Mouse (Mus musculus): ENCODE data around the gene Sem1.
A peak's percentile ranks its signal among the peaks of the same experiment; 100 is the strongest.
"Not testable (repeated sequence)": the region's sequence is repeated elsewhere in the genome, so short reads cannot be mapped to it uniquely, and the experiment has no call there.

Sem1 gene

DNA sequence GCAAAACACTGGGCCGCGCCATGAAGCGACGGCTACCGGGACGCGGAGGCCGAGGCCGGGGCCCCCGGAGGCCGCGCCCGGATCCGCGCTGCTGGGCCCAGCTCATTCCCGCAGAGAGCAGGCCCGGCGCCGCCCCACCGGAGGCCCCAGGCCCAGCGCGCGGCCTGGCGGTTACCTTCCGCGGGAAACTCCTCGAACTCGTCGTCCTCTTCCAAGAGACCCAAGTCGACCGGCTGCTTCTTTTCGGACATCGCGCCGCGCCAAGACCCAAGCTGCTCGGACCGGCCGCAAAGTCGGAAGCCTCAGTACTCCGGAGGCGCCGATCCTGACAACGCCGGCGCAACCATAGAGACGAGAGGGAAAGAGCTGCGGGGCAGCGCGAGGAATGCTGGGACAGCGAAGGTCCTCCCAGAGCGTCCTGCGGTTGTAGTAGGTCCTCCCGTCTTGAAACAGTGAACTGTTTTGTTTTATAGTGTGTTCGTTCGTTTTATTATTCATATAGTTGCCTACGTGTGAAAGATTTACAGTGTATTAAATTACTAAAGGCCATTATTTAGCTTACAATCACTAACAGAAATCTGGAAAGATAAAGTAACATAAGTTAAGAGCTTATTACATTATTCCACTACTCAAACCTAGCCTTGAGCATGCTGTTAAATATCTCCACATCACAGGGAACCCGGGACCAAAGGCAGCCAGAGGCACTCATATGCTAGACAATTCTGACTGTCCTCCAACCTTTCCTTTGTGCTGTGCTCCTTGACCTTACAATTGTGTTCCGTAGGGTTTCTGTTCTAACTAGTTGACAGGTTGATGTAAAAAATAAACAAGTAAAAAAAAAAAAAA lies at the start of gene Sem1:
Gene Sem1, minus strand, starts transcription at position 360 of the 846 bp plus-strand sequence.
- DNase-seq (ENCODE audit: low spot score) = peak; percentile 91

DNA sequence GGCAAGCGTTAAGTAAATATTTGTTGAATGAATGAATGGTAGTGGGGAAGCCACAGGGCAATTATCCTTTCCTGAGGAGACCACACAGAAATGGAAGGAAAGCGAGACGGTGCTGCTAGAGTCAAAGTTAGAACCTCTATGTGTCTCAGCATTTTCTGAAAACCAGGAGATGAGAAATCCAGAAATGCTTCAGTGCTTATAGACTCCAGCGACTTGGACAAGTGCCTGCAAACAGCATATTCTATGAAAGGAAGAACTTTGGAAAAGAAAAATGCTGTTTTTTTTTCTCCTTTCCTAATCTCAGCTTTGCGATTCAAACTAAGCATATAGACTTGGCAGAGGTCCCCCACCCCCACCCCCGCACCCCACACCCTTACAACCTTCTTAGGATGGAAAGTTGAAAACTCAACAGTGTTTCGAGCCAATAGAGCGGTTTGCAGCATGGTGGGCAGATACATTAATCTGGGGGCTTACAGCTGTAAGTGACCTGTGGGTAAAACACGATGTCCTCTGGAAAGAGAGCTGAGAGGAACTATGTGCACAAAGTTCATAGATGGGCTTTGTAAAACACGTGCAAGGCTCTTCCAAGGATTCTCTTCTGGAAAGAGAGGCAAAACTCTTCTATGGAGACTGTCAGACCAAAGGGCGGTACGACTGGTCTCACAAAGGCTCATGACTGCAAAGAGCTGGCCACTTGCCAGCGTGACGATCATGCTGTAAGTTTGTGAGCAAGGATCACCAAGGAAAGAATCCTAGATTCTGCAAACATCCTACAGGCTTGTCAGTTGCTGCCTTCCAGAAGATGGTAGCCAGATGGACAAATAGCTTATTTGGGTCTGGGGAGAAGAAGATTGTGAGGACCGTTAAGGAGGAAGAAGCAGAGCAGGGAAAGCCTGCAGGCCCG lies 44.6 kb upstream of the Sem1 start:
- peak; percentile 51 for DNase-seq (ENCODE audit: low spot score)

DNA sequence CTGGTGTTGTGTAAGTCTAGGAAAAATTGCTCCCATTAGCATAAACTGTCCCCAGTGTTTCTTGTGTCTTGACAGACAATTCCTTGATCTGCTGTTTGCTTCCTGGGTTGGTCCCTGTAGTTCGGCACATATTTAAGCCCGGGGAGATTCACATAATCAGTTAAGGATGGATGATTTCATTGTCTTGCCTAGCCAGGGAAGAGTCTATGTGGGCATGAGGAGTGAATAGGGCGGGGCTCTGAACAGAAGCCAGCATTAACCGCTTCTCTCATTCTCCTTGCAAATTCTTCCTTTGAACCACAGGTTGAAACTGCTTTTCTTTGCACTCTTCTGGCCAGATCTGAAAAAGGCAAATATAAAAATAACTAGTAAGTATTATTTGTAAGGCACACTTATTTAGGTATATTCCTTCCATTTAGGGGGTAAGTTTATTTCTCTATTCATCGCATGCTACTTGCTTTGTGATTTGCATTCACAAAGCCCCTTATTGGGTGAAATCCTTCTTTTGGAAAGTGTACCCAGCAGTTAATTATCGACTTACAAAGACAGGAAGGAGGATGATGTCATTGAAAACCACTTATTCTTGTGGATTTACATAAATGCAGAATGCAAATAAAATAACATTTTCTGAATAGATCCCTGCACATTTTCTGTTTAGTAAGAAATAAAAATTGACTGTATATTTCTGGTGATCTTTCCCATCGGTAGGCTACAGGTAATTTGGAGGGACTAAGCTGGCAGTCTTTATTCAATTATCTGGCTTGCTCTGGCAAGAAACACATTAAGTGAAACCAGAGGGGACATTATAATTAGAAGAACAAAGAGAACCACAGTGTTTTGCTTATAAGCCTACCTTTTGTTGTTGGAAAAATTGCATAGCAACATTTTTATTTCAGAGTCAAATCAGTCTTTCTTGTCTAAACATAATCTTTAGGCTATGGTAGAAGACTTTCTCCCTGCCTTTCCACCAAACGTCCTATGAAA lies 25.4 kb upstream of the Sem1 start:
- DNase-seq (ENCODE audit: low spot score) = no peak

DNA sequence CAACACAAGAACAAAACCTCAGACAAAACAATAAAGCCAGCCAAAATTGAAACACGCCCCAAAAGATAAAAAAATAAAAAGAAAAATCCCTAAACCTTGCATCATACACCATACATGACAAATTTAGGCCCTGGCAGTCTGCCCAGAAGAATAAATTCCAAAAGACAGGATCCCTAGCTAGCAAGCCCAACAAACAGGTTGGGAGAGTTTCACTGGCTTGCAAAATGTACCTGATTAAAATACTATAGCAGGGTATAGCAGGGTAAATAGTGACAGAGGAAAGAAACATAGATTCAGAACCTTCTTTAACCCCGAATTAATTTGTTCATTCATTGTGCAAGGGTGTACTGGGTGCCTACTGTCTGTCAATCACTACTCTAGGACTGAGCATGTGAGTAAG lies 7.8 kb upstream of the Sem1 start:
- DNase-seq (ENCODE audit: low spot score) = no peak

DNA sequence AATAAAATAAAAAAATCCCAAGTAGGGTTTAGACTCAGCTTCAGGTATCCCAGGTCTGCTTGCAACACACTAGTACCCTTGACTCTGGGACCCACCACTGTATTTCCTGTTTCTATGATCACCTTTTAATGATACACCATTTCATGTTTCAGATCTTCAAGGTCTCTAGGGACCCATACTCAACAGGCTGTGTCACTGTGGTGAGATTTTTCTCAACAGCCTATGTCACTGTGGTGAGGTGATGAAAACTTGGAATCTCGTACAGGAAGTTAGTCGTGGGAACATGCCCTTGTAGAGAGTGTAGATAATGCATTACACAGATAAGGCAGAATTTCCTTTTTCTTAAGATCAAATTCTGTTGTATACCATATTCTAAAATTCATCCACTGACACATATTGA lies 3.4 kb upstream of the Sem1 start:
- DNase-seq (ENCODE audit: low spot score) = no peak

DNA sequence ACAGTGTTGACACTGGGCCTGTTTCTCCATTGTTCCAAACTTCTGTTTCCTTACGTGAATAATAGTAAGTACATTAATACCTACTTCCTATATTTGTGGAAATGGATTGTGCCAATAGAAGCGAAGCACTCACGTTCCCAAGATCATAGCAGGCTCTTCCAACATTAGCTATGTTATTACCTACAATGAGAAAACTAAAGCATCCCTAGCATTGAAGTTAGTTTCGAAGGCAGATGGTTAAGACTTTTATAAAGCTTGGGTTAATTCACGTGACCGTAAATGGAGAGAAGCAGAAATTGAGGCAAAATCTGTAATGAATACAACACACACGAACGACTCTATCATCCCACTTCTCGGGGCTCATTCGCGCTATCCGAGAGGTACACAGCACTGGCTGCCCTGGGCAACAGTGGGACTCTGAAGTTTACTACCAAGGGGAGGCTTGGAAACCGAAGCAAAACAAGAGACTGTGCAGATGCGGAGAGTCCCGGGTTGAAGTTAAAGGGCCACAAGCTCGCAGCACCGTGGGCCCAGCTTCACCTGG lies 650 bp downstream of the Sem1 start:
- DNase-seq (ENCODE audit: low spot score) = no peak

DNA sequence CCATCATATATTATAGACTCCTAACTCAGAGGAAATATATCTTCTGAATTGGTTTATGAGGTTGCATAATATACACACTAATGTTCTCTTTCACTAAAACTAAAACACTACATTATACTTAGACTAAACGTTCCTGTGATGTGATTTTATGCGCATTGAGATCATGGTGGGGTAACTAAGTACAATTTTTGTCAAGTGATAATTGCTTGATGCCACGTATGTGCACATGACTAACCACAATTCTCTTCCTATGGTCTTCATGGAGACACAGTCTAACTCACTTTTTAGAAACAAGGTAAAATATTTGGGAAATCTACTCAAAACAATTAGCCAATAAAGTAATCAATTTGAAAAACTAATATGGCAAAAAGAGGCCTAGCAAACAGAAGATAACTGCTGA lies 1.2 kb downstream of the Sem1 start:
- no peak for DNase-seq (ENCODE audit: low spot score)

DNA sequence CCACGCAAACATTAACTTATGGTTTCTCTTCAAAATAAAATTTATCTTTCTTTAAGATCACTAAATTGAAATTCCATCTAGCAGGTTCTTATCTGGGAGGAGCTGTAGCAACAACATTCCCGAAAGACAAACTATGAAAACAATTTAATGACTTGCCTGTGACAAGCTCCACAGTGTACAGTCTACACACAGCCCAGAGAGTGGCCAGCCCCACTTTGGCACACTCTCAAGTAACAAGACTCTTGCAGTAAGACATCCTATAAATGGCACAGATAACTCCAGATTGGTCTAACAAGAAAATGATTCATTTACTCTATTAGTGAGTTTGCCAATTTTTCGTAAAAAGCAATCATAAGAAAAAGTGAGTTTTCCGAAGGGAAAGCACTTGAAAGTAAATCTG lies 2.7 kb downstream of the Sem1 start:
- DNase-seq (ENCODE audit: low spot score) = no peak

DNA sequence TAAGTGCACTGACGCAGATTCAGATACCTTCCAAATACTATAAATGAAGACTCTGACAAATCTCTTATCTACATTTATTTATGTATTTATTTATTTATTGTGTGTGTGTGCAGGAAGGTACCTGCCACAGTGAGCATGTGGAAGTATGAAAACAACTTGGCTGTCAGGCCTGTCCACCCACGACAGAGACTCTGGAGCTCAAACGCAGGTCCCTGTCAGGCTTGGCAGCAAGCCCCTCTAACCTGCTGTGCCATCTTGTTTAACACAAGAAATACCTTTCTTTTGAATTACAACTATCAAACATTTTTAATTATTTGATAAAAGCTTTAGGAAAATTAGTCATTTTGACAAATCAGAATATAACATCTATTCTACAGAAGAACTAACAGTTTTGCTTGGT lies 10.0 kb downstream of the Sem1 start:
- DNase-seq (ENCODE audit: low spot score) = no peak

DNA sequence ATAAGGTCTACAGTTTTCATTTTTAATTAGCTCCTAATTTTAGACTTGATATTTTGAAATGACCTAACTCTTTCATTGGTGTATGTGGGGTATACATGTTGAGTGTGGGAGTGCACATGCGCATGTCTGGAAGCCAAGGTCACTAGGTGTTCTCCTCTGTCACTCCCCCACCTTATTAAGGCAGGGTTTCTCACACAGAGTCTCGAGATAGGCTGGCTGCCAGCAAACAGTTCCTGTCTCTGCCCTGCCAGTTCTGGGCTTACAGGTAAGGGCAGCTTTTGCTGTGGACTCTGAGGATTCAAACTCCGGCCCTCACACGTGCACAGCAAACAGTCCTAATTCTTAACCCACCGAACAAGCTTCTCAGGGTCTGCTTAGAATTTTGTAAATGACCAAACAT lies 14.8 kb downstream of the Sem1 start:
- peak; percentile 48 for DNase-seq (ENCODE audit: low spot score)

DNA sequence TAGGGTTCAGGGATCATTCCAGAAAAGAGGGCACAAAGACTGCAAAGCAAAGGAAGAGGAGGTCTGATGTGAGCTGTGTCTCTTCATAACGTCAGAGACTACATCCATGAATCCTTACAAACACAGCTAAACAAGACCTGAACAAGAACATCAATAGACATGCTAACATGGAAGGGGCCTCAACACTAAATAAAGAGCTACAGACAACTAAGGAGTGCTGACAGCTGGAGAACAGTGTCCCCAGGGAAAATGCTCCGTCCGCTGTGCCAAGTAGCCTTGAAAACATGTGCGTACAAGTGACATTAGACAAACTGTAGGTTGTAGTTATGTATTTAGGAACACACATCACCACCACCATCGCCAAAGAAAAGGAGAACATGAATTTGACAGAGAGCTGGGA lies 15.7 kb downstream of the Sem1 start:
- no peak for DNase-seq (ENCODE audit: low spot score)

DNA sequence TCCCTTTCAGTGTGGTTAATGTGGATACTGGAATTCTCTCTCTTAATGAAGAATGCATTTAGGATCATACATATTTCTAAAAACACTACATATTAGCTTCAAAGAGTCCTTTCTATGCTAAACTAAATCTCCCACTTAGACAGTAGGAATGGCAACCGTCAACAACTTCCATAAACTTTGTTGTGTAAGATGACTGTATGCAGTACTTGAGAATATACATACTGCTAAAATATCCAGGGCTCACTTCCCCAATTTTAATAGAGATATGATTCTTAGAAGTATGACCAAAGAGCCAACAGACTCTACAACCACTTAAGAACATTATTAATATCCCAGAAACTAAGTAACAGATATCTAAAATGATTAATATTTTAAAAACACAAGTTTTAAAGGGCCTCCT lies 20.8 kb downstream of the Sem1 start:
- no peak for DNase-seq (ENCODE audit: low spot score)

DNA sequence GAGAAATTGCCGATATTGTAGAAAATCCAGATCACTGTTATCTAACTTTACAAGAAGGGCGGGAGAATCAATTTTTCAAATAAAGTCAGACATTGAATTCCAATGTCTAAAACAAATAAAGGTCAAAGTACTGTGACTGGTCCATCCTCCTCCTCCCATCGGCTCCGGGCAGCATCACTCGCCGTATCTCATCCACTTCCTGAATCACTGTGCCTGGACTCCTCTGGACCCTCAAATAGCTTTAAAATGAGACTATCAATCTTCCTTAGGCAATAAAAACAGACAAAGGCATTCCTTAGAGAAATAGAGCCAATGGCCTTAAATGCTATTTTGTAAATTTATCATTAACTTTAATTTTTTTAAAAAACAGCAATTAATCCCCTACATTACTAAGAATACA lies 26.5 kb downstream of the Sem1 start:
- no peak for DNase-seq (ENCODE audit: low spot score)

DNA sequence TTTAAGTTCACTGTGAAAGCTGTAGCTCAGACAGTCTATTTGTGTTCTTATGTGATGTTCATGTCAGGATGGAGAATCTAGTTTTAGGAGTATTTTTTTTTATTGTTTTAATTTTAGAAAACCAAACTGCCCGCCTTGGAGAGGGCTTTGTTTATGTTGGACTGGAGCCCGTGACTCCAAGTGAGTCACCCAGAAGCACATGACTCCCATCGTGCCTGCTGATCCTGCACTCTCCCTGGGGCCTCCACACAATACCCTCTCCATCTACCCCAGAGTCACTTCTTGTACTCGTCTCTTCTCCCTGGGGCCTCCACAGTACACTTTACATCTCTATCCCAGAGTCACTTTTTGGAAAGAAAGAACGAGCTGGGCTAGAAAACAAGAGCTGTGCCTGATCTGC lies 30.5 kb downstream of the Sem1 start:
- no peak for DNase-seq (ENCODE audit: low spot score)

DNA sequence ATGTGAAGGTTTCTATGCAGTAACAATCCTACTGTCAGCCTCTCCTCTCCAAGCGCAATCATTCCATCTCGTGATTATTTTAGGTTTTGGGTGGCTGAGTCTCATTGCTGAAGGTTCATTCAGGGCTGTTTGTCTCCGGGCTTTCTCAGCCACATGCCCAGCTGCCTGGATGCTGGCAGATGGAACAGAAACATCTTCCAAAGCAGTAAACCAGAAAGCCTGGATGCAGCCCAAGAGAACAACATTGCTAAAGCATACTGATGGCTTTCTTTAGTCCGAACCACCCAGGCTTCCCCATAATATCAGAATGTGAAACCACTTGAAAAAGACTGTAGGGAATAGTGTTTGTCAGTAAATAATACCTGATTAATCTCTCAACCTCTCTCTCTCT lies 34.2 kb downstream of the Sem1 start:
- no peak for DNase-seq (ENCODE audit: low spot score)

DNA sequence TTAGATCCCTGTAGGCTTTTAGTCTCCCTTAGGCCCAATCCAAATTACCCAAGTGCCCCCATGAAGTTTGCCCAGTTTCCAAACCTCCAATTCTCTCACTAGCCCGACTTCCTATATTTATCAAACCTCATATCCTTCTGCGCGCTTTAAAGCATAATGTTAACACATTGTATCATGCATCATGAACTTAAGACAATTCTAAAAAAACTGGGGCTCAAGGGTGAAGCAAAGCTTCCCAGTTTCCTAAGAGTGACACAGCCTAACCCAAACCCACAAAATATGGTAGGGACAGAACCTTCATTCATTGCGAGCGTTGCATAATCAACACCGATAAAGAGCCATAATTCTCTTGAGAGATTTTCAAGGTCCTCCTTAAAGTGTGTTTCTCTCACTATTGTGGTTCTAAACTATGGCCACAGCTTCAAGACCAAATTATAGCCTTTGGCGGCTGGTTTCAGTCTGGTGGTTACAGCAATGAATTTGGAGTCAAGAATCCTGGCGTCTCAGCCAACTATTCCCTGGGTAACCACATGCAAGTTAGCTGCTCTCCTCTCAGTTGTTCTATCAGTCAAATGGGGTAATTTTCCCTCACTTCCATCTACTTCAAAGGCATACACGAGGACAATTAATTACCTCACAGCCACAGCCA lies 34.7 kb downstream of the Sem1 start:
- no peak for DNase-seq (ENCODE audit: low spot score)

DNA sequence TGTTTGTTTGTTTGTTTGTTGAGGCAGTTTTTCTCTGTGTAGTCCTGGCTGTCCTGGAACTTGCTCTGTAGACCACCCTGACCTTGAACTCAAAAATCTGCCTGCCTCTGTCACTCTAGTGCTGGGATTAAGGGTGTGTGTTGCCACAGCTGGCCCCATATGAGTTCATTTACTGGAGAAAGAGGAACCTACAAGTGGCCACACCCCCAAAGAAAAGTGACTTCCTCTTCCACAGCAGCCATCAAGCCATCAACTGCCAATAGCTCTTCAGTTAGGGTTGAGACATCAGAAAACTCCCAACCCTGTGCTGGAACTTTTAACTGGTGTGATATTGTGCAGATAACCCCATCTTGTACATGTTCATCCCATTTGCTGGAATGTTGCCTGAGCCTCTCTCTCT lies 36.3 kb downstream of the Sem1 start:
- no peak for DNase-seq (ENCODE audit: low spot score)

DNA sequence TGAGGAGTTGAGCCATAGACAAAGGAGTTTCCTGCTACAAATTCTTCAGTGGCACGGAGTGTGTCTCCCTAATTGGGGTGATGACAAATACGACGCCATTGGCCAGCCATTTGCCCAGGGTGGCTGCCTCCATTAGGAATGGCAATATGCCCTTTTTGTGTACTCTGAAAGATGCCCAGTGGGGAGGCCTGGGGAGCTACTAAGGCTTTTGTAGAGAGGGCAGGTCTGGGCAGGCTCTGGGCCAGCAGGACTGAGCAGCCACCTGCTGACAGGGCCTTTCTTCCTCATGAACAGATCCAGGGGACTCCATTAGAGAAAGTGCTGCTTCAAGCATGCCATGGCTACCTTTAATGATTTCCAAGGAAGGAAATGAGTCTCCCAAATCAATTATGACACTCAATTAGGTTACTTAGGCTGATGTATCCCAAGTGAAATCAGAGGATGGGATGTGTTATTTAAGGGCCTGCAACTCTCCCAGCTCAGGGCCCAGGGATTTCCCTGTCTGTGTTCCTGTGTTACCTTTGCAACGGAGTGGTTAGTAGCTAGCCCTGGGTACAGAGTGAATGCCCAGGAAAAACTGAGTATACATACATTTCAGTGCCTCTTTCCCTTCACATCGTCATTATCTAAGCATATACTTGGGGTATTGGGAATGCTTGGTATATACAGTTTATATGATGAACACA lies 41.5 kb downstream of the Sem1 start:
- DNase-seq (ENCODE audit: low spot score) = no peak

DNA sequence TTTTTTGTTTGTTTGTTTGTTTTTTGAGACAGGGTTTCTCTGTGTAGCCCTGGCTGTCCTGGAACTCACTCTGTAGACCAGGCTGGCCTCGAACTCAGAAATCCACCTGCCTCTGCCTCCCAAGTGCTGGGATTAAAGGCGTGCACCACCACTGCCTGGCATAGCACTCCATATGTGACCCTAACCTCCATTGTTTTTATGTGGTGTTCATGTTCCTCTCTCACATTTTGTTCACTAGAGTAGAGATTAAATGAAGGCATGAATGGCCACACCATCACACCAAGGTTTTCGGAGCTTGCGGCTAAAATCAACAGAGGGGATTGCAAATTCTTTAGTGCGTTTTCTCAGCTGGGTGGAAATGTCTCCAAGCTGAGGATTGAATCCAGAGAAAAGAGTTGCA lies 42.1 kb downstream of the Sem1 start:
- not testable (repeated sequence) for DNase-seq (ENCODE audit: low spot score)
